Mouse (Mus musculus) liver, embryonic 14.5 days (tissue): ENCODE data around the gene Lta. TPM values are rescaled to one million over a fixed set of nuclear protein-coding genes. Genes with fewer than 3 reads are reported as not detected.

Experiments used
- ATAC-seq: fragments of 200-750 bp; cut with Nextera tagmentation; 2 replicates; pipeline ENCODE4 v1.8.0; 2017; ENCODE audit warnings: moderate number of reproducible peaks, mild to moderate bottlenecking, moderate library complexity; ENCODE audit not compliant: insufficient read depth
- DNase-seq, 3 experiments: peaks; one replicate each; pipeline ENCODE4 v3.0.0-alpha.2; 2012 to 2013; ENCODE audit warnings: low read depth in 3 of 3, low spot score in 3 of 3
- H3K27ac ChIP-seq: fragments of 300-500 bp; sonication (generic); 2 replicates; pipeline ENCODE4 v1.5.1; 2014; ENCODE audit warnings: moderate library complexity, mild to moderate bottlenecking, control low read depth, inconsistent platforms
- H3K27me3 ChIP-seq: fragments of 300-500 bp; sonication (generic); 2 replicates; pipeline ENCODE4 v1.6.1; 2014; ENCODE audit warnings: mild to moderate bottlenecking, low read length, moderate library complexity; ENCODE audit not compliant: control insufficient read depth, insufficient read depth
- H3K36me3 ChIP-seq: fragments of 300-500 bp; sonication (generic); replicated peaks from 2 replicates; pipeline ENCODE4 v1.6.1; 2014; ENCODE audit warnings: low read depth; ENCODE audit not compliant: control insufficient read depth, insufficient read depth
- H3K4me1 ChIP-seq, 2 experiments: fragments of 200-500 bp in 1 of 2; fragments of 300-500 bp in 1 of 2; sonication (generic) in 1 of 2; replicated peaks; 2 replicates each; pipeline ENCODE4 v1.6.1; 2012 to 2014; ENCODE audit warnings: antibody characterized with exemption in 1 of 2, inconsistent platforms in 1 of 2, low read length in 1 of 2; ENCODE audit not compliant: control insufficient read depth in 2 of 2, insufficient read depth in 2 of 2
- H3K4me2 ChIP-seq: fragments of 300-500 bp; sonication (generic); 2 replicates; pipeline ENCODE4 v1.6.1; 2014; ENCODE audit warnings: low read depth, mild to moderate bottlenecking, control low read depth, moderate library complexity
- H3K4me3 ChIP-seq, 2 experiments: fragments of 200-500 bp in 1 of 2; fragments of 300-500 bp in 1 of 2; sonication (generic) in 1 of 2; 2 replicates each; pipeline ENCODE4 v1.5.1; 2012 to 2014; ENCODE audit warnings: low read depth in 2 of 2, low read length in 2 of 2, mild to moderate bottlenecking in 2 of 2, control low read depth in 1 of 2, inconsistent platforms in 1 of 2, moderate library complexity in 1 of 2; ENCODE audit not compliant: insufficient read depth in 1 of 2
- H3K9ac ChIP-seq: fragments of 300-500 bp; sonication (generic); replicated peaks from 2 replicates; pipeline ENCODE4 v1.6.1; 2014; ENCODE audit warnings: mild to moderate bottlenecking, control low read depth, moderate library complexity
- H3K9me3 ChIP-seq: fragments of 300-500 bp; sonication (generic); 2 replicates; pipeline ENCODE4 v1.6.1; 2016; ENCODE audit warnings: low read length, mixed read lengths; ENCODE audit not compliant: control insufficient read depth
- CTCF ChIP-seq: IDR thresholded peaks from 2 replicates; pipeline ENCODE4 v1.5.1; 2016; ENCODE audit warnings: antibody characterized with exemption, low read depth, control low read depth
- EP300 ChIP-seq: IDR thresholded peaks from 2 replicates; pipeline ENCODE4 v1.6.1; 2016; ENCODE audit warnings: antibody characterized with exemption, low read depth
- WGBS: fragments of 180-500 bp; shearing (Covaris S2); extraction: QIAGEN DNeasy Blood & Tissue Kit; methylation state at CpG from one replicate; pipeline ENCODE4 v1.1.7; 2014; ENCODE audit not compliant: insufficient replicate concordance; 5-methylcytosine and 5-hydroxymethylcytosine counted together
- polyA plus RNA-seq, 2 experiments: library from polyadenylated mRNA; depleted of rRNA in 1 of 2; stranded (reverse) in 1 of 2; unstranded in 1 of 2; fragments of >200 nt; fragmentation: Nextera tagmentation in 1 of 2; extraction: Ambion mirVana in 1 of 2; gene quantifications; 2 replicates each; pipeline versions ENCODE4 v1.2.1 to v1.2.3; 2012 to 2014

The Lta gene
- polyA plus RNA-seq, 2 experiments: 0.07 TPM; not detected in 1

DNA sequence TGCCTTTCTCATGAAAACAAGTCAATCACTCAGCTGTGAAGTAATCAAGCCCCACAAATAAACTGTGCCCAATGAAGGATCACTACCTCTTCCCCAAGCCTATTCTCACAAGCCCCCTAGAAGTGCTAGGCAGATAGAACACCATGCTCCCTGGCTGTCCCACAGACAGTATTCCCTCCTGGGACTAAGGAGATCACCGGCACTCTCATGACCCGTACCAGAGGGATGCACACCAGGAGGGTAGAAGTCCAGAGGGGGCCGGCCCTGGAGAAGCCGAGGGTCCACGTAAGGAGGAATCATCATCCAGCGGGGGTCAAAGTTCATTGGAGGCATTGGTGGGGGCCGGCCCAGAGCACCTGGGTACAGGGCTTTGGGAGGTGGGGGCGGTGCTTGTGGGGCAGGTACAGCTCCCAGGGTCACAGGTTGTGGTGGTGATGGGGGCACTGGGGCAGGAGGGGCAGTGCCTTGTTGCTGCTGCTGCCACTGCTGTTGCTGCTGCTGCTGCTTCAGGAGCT lies 47.4 kb downstream of the Lta start:
- Histone ChIP-seq H3K4me1 (peaks cover 0 to 7% of the 10 kb centered on the region in 2 experiments; a peak in 3 of 4 replicates), H3K27ac (no peak overlapping the region), H3K9me3 (no peaks in the 10 kb centered on the region), H3K4me2 (no peak overlapping the region), H3K9ac (no peak overlapping the region), H3K27me3 (no peaks in the 10 kb centered on the region), H3K36me3 (peaks cover 96% of the 10 kb centered on the region), H3K4me3 (no peak overlapping the region)
- 91% methylated on average over 8 of the region's 8 CpGs for WGBS
- ATAC-seq (no peak), DNase-seq (no peak)
- TF ChIP-seq EP300: no peak
- TF ChIP-seq CTCF: no peak

DNA sequence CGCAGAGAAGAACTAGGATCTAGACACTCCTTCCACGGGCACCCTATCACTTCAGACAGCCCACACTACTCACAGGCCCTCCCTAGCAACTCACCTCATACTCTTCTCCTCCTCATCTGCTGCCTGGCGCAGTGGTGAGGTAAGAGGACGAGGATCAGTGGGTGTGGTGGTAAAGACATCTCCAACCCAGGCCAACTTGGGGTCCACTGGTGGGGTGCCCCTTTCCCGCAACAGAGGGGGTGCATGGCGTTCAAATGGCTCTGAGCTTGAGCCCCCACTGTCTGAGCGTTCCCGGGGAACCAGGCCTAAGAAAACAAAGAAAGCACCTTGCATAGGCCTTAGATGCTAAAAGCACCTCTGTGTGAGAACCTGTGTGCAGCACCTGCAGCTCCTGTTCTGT lies 47.9 kb downstream of the Lta start:
- Histone ChIP-seq H3K27me3 (no peaks in the 10 kb centered on the region), H3K4me3 (no peak overlapping the region), H3K27ac (no peak overlapping the region), H3K4me1 (peaks cover 0 to 3% of the 10 kb centered on the region in 2 experiments; a peak in 1 of 4 replicates), H3K9me3 (no peaks in the 10 kb centered on the region), H3K4me2 (no peak overlapping the region), H3K9ac (no peak overlapping the region), H3K36me3 (peaks cover 99% of the 10 kb centered on the region)
- no peak for ATAC-seq
- WGBS: 87% methylated on average over 8 of the region's 8 CpGs
- DNase-seq: no peak
- TF ChIP-seq CTCF (no peak), EP300 (no peak)

DNA sequence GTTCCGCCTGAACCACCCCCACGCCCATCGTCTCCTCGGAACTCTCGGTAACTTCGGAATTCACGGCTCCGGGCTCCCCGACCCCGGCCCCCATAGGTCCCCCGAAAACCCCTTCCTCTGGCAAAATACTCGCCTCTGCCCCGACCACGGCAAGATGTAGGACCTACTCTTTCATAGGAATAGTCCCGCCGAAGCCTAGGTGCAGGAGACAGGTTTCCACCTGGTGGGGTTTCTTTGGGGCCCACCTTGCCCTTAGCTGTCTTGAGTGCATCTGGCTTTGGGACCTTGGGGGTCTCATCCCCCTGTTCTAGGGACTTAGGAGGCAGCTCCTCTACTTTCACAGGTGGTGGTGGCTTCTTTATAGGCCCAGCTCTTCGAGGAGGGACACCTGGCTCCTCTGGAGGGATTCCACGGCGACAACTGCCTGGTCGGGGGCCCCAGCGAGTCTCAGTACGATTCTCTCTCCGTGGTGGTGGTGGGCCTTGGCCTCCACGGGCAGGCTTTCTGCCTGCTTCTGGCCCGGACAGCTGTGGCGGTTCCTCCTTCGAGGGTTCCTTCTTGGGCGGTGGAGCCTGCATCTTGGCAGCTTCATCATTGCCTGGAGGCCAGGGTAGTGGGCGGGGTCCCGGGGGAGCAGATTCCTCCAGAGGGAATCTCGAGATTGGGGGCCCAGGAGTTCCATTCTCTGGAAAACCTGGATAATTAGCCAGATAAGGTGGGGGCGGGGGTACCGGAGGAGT lies 48.5 kb downstream of the Lta start:
- H3K36me3 ChIP-seq: peaks cover 99% of the 10 kb centered on the region
- ATAC-seq: no peak
- no peak overlapping the region for H3K4me3 ChIP-seq
- H3K9me3 ChIP-seq: no peaks in the 10 kb centered on the region
- 87% methylated on average over 33 of the region's 33 CpGs for WGBS
- H3K4me1 ChIP-seq: no peaks in the 10 kb centered on the region
- H3K27me3 ChIP-seq: no peaks in the 10 kb centered on the region
- H3K4me2 ChIP-seq: no peak overlapping the region
- H3K27ac ChIP-seq: no peak overlapping the region
- no peak overlapping the region for H3K9ac ChIP-seq
- no peak for DNase-seq
- TF ChIP-seq CTCF: no peak
- TF ChIP-seq EP300: no peak

DNA sequence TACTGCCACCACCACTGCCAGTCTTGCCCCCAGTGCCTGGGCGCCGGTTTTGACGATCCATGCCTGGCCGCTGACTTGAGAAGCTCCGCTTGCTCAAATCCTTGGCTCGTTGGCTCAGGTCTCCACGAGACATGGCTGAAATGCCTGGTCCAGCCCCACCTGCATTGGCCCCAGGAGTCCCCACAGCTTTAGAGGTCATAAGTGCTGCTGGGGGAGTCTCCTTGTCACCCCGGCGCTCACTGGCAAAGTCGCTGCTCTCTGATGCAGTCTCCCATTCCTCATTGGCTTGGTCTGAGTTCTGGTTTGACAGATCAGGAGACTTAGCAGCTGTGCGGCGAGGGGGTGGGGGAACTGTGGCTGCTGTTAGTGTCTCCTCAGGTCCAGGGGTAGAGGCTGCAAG lies 49.7 kb downstream of the Lta start:
- H3K4me3 ChIP-seq: no peak overlapping the region
- peaks cover 97% of the 10 kb centered on the region for H3K36me3 ChIP-seq
- H3K9ac ChIP-seq: no peak overlapping the region
- H3K9me3 ChIP-seq: no peaks in the 10 kb centered on the region
- TF ChIP-seq EP300 (no peak), CTCF (no peak)
- WGBS: 89% methylated on average over 12 of the region's 12 CpGs
- no peak for ATAC-seq
- no peaks in the 10 kb centered on the region for H3K27me3 ChIP-seq
- no peak overlapping the region for H3K4me2 ChIP-seq
- no peaks in the 10 kb centered on the region for H3K4me1 ChIP-seq
- H3K27ac ChIP-seq: no peak overlapping the region
- DNase-seq: no peak

DNA sequence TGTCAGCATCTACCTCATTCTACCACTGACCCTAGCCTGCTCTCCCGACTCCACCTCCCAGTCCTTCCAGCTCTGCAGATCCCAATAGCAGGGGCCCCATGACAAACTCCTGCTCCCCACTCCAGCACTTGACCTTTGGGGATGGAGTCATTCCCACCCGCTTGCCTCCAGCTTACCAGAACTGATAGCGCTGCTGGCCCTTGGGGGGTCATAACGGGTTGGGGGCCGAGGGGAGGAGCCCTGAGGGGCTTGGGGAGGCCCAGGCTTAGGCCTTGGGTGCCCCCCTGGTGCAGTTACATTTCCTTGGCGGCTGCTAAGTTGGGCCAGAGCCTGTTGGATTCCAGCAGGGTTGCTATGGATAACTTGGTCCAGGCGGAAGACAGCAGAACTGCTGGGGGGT lies 50.5 kb downstream of the Lta start:
- H3K36me3 ChIP-seq: peaks cover 97% of the 10 kb centered on the region
- H3K9me3 ChIP-seq: no peaks in the 10 kb centered on the region
- TF ChIP-seq EP300: no peak
- no peak for TF ChIP-seq CTCF
- no peak overlapping the region for H3K9ac ChIP-seq
- 86% methylated on average over 7 of the region's 7 CpGs for WGBS
- no peak for ATAC-seq
- no peaks in the 10 kb centered on the region for H3K4me1 ChIP-seq
- H3K27me3 ChIP-seq: no peaks in the 10 kb centered on the region
- H3K4me3 ChIP-seq: no peak overlapping the region
- no peak for DNase-seq
- H3K27ac ChIP-seq: no peak overlapping the region
- H3K4me2 ChIP-seq: no peak overlapping the region
